Mouse (Mus musculus) hindbrain, postnatal 0 days (tissue): ENCODE results near the gene Fnd3c2. TPM values are rescaled to one million over a fixed set of nuclear protein-coding genes. Genes with fewer than 3 reads are reported as not detected.

Experiments used
- ATAC-seq: fragments of 200-750 bp; cut with Nextera tagmentation; 2 replicates; pipeline ENCODE4 v1.8.0; 2017; ENCODE audit warnings: mild to moderate bottlenecking, moderate TSS enrichment, moderate library complexity
- DNase-seq: peaks from one replicate; pipeline ENCODE4 v3.0.0-alpha.2; 2015; ENCODE audit warnings: low spot score
- H3K27ac ChIP-seq: fragments of 300-500 bp; sonication (generic); 2 replicates; pipeline ENCODE4 v1.5.1; 2014; ENCODE audit warnings: mild to moderate bottlenecking
- H3K27me3 ChIP-seq: fragments of 300-500 bp; sonication (generic); 2 replicates; pipeline ENCODE4 v1.6.1; 2014; ENCODE audit warnings: low read length, mixed read lengths; ENCODE audit not compliant: insufficient read depth
- H3K36me3 ChIP-seq: fragments of 300-500 bp; sonication (generic); 2 replicates; pipeline ENCODE4 v1.6.1; 2014; ENCODE audit warnings: low read length, mixed read lengths; ENCODE audit not compliant: insufficient read depth
- H3K4me1 ChIP-seq: fragments of 300-500 bp; sonication (generic); 2 replicates; pipeline ENCODE4 v1.6.1; 2014; ENCODE audit warnings: antibody characterized with exemption, low read length, mixed read lengths; ENCODE audit not compliant: insufficient read depth
- H3K4me2 ChIP-seq: fragments of 300-500 bp; sonication (generic); 2 replicates; pipeline ENCODE4 v1.6.1; 2014; ENCODE audit warnings: low read depth, mild to moderate bottlenecking, low read length, moderate library complexity, mixed read lengths
- H3K4me3 ChIP-seq: fragments of 300-500 bp; sonication (generic); 2 replicates; pipeline ENCODE4 v1.5.1; 2014; ENCODE audit warnings: low read length
- H3K9ac ChIP-seq: fragments of 300-500 bp; sonication (generic); replicated peaks from 2 replicates; pipeline ENCODE4 v1.6.1; 2014; ENCODE audit warnings: mild to moderate bottlenecking, low read length, moderate library complexity, mixed read lengths
- H3K9me3 ChIP-seq: fragments of 300-500 bp; sonication (generic); 2 replicates; pipeline ENCODE4 v1.6.1; 2016; ENCODE audit warnings: low read length, mixed read lengths
- CTCF ChIP-seq: IDR thresholded peaks from 2 replicates; pipeline ENCODE4 v1.5.1; 2016; ENCODE audit warnings: antibody characterized with exemption, control low read depth, low read depth
- WGBS: fragments of 180-500 bp; shearing (Covaris S2); extraction: QIAGEN DNeasy Blood & Tissue Kit; methylation state at CpG from one replicate; pipeline ENCODE4 v1.1.7; 2014; 5-methylcytosine and 5-hydroxymethylcytosine counted together
- polyA plus RNA-seq: library from polyadenylated mRNA; unstranded; fragments of >200 nt; fragmentation: Nextera tagmentation; extraction: Ambion mirVana; gene quantifications from 2 replicates; pipeline ENCODE4 v1.2.1, GENCODE M21; 2015
- total RNA-seq: library from RNA; depleted of rRNA; stranded (reverse); fragments of >200 nt; gene quantifications from 2 replicates; pipeline ENCODE4 v1.2.3, GENCODE M21; 2014; rRNA removed

Fnd3c2 gene
- total and polyA plus RNA-seq, 2 experiments from 2014 or later, result not detected

DNA sequence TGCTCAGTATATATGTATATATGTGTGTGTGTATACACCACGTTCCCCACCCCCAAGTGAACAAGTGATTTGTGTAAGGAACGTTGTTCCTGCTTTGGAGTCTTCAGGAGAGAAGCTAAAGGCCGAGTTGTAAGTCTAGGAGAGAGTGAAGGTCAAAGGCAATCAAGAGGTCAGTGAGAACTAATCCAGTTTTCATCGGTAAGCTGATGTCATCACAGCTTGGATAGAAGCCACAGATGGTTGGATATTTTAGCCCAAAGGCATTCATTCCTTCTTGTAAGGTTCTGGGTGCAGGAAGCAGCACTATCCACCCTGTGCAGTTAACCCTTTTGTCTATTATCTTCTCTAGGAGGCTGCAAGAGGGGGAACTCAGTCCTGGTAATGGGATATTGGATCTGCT, 65.1 kb downstream of the Fnd3c2 start:
- no peaks in the 10 kb centered on the region for H3K27me3 ChIP-seq
- 0 out of 2 replicates have a peak overlapping the region, but pooled peaks have one; percentile 52 for H3K4me2 ChIP-seq
- WGBS, result 43% methylated on average over 4 of the region's 4 CpGs
- peaks cover 8% of the 10 kb centered on the region; the same call in 1 of the 2 replicates for H3K4me1 ChIP-seq
- H3K36me3 ChIP-seq, result no peaks in the 10 kb centered on the region
- no peaks in the 10 kb centered on the region for H3K9me3 ChIP-seq
- ATAC-seq (no peak), DNase-seq (no peak)
- no peak overlapping the region for H3K27ac ChIP-seq
- no peak for TF ChIP-seq CTCF
- H3K9ac ChIP-seq, result no peak overlapping the region
- no peak overlapping the region for H3K4me3 ChIP-seq

DNA sequence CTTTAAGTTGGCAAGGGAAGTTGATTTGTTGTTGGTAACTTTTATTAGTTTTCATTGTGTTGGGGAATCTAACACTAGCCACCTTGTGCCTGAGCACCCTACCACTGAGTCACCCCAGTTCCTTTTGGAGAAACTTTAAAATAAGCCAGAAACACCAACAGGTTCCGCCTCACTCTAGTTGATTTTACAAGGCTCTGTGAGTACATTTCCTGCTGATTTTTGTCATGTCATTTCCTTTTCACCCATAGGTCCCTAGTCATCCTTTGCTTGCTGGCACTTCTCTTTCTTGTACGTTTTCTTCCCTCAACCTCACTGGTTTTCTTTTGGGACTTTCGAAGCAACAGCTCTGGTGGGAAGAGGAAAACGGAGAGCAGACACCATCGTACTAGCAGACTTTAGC, 65.8 kb downstream of the Fnd3c2 start:
- no peak for TF ChIP-seq CTCF
- Histone ChIP-seq H3K27ac (no peak overlapping the region), H3K4me2 (peak overlapping the region; percentile 52), H3K27me3 (no peaks in the 10 kb centered on the region), H3K9me3 (no peaks in the 10 kb centered on the region), H3K4me1 (peaks cover 8% of the 10 kb centered on the region; the same call in 1 of the 2 replicates), H3K36me3 (no peaks in the 10 kb centered on the region), H3K9ac (no peak overlapping the region), H3K4me3 (no peak overlapping the region)
- WGBS, result 59% methylated on average over 5 of the region's 5 CpGs
- DNase-seq (no peak), ATAC-seq (no peak)

DNA sequence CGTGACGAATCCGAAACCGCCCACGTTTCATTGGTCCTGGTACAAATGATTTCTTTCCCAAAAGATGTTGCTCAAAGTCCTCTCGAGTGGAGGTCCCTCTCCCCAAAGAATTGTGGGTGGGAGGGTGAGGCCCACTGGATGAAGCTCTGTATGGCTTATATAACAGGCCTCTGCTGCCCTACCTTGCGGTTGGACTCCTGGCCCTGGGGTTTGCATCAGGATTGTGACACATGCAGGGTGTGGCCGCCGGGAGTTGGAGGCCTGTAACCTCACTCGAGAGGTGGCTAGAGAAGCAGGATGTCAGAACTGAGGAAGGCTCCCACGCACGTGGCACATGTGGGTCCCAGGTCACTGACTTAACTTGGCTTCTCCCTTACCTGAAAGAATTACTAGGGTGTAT, 67.4 kb downstream of the Fnd3c2 start:
- Histone ChIP-seq H3K27me3 (no peaks in the 10 kb centered on the region), H3K4me3 (peak overlapping the region; percentile 48), H3K9ac (peak overlapping the region; percentile 53), H3K4me2 (peak overlapping the region; percentile 52), H3K36me3 (no peaks in the 10 kb centered on the region), H3K9me3 (no peaks in the 10 kb centered on the region), H3K27ac (no peak overlapping the region), H3K4me1 (peaks cover 8% of the 10 kb centered on the region; the same call in 1 of the 2 replicates)
- ATAC-seq (no peak), DNase-seq (no peak)
- no peak for TF ChIP-seq CTCF
- 32% methylated on average over 12 of the region's 12 CpGs for WGBS

DNA sequence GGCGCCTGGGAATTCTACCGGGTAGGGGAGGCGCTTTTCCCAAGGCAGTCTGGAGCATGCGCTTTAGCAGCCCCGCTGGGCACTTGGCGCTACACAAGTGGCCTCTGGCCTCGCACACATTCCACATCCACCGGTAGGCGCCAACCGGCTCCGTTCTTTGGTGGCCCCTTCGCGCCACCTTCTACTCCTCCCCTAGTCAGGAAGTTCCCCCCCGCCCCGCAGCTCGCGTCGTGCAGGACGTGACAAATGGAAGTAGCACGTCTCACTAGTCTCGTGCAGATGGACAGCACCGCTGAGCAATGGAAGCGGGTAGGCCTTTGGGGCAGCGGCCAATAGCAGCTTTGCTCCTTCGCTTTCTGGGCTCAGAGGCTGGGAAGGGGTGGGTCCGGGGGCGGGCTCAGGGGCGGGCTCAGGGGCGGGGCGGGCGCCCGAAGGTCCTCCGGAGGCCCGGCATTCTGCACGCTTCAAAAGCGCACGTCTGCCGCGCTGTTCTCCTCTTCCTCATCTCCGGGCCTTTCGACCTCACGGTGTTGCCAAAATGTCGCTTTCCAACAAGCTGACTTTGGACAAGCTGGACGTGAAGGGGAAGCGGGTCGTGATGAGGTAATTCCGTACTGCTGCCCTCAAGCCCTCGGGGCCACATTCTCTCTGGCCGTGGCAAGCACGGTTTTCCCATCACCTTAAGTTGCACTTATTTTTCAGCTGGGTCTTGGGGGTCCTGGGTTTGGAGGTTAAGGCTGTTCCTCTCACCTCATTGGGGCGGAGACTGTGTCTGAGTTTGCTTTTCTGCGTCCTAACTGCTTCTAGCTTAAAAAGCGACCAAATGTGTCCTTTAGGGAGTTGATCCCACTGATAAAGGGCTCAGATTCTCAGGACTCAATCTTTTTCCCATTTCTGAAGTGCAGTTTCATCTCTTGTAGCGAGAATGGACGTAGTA, 68.2 kb downstream of the Fnd3c2 start, which contains the start of gene Pgk1:
Pgk1 (plus strand) TSS at position 388 of the 937 bp plus-strand sequence.
- H3K4me1 ChIP-seq, result peaks cover 8% of the 10 kb centered on the region; the same call in 1 of the 2 replicates
- peak; percentile 99 for ATAC-seq
- no peaks in the 10 kb centered on the region for H3K27me3 ChIP-seq

DNA sequence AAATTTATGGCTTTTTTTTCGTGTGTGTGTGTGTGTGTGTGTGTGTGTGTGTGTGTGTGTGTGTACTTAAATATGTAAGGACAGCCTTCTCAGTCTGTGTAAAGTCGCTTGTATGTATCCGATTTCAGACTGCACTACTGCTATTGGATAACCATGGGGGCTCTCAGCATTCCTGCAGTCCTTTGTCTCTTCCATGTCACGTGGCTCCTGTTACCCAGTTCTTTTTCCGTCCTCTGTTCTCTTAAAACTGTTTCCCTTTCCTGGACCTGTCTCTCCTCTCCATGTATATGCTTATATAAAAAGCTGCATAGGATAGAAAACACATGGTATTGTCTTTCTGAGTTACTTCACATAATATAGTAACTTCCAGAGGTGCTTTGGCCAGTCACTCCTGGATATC, 69.5 kb downstream of the Fnd3c2 start:
- peak overlapping the region; percentile 41; the same call in 1 of the 2 replicates for H3K4me2 ChIP-seq
- peaks cover 8% of the 10 kb centered on the region; the same call in 1 of the 2 replicates for H3K4me1 ChIP-seq
- H3K9ac ChIP-seq, result no peak overlapping the region
- H3K9me3 ChIP-seq, result no peaks in the 10 kb centered on the region
- H3K4me3 ChIP-seq, result no peak overlapping the region
- H3K36me3 ChIP-seq, result no peaks in the 10 kb centered on the region
- H3K27ac ChIP-seq, result peak overlapping the region; percentile 66; the same call in 1 of the 2 replicates
- no peaks in the 10 kb centered on the region for H3K27me3 ChIP-seq
- DNase-seq (peak; percentile 7), ATAC-seq (no peak)
- 30% methylated on average over 5 of the region's 5 CpGs for WGBS
- TF ChIP-seq CTCF, result no peak

More for the DNA sequence above, 68.2 kb downstream of the Fnd3c2 start, which contains the start of gene Pgk1:
- H3K4me2 ChIP-seq, result peak within 1 kb of the TSS; percentile 52
- no peaks in the 10 kb centered on the region for H3K36me3 ChIP-seq
- no peaks in the 10 kb centered on the region for H3K9me3 ChIP-seq
- H3K4me3 ChIP-seq, result peak within 1 kb of the TSS; percentile 48
- H3K27ac ChIP-seq, result peak within 1 kb of the TSS; percentile 66
- peak; percentile 95 for DNase-seq
- peak; percentile 18; the same call in 1 of the 2 replicates for TF ChIP-seq CTCF
- H3K9ac ChIP-seq, result peak within 1 kb of the TSS; percentile 53
- WGBS, result 25% methylated on average over 55 of the region's 55 CpGs

Other genes starting within 250 kb of the Fnd3c2 start
- 18.2 and 22.2 TPM in 2 replicates for gene Magt1, start 243.5 kb downstream of the Fnd3c2 start, total RNA-seq
- gene Magt1, start 243.5 kb downstream of the Fnd3c2 start, polyA plus RNA-seq, result 14.5 and 18.2 TPM in 2 replicates
- gene Cox7b, start 239.7 kb downstream of the Fnd3c2 start, total RNA-seq, result 199 and 280 TPM in 2 replicates
- gene Cox7b, start 239.7 kb downstream of the Fnd3c2 start, polyA plus RNA-seq, result 512 and 522 TPM in 2 replicates
- 8.6 and 9.9 TPM in 2 replicates for gene Atp7a, start 228.1 kb downstream of the Fnd3c2 start, total RNA-seq
- 7.0 and 7.5 TPM in 2 replicates for gene Atp7a, start 228.1 kb downstream of the Fnd3c2 start, polyA plus RNA-seq
- gene Tlr13, start 112.2 kb downstream of the Fnd3c2 start, total RNA-seq, result 0.22 and 0.78 TPM in 2 replicates
- gene Tlr13, start 112.2 kb downstream of the Fnd3c2 start, polyA plus RNA-seq, result 0.38 and 0.50 TPM in 2 replicates
- 246 and 254 TPM in 2 replicates for gene Pgk1, start 68.3 kb downstream of the Fnd3c2 start, total RNA-seq
- 302 and 312 TPM in 2 replicates for gene Pgk1, start 68.3 kb downstream of the Fnd3c2 start, polyA plus RNA-seq
- gene Taf9b, start 34.2 kb downstream of the Fnd3c2 start, total RNA-seq, result 16.3 and 20.9 TPM in 2 replicates
- 24.1 and 24.4 TPM in 2 replicates for gene Taf9b, start 34.2 kb downstream of the Fnd3c2 start, polyA plus RNA-seq
- gene Fndc3c1, start 230.0 kb upstream of the Fnd3c2 start, total RNA-seq, result 0.05 TPM in 1 of 2 replicates, not detected in the other
- gene Fndc3c1, start 230.0 kb upstream of the Fnd3c2 start, polyA plus RNA-seq, result 0.04 and 0.15 TPM in 2 replicates